Mouse (Mus musculus) testis, adult 2 months (tissue): ENCODE results near the gene Ifnab.

Experiments
- CTCF ChIP-seq: fragments of 200-500 bp; IDR thresholded peaks from 2 replicates; pipeline ENCODE4 v1.5.1; 2012; ENCODE audit warnings: low read depth, mild to moderate bottlenecking, inconsistent platforms, low read length, moderate library complexity; ENCODE audit not compliant: control insufficient read depth, insufficient read depth, insufficient replicate concordance
- POLR2A ChIP-seq: fragments of 200-500 bp; IDR thresholded peaks from 2 replicates; pipeline ENCODE4 v1.6.1; 2012; ENCODE audit warnings: low read depth, mild to moderate bottlenecking, inconsistent platforms, low read length, moderate library complexity; ENCODE audit not compliant: control insufficient read depth

- TF ChIP-seq CTCF (no peak), POLR2A (no peak)
Observed at GRCm38 (mm10) chr4:88697108-88697507, 5.9 kb upstream of the Ifnab start.
